Mouse (Mus musculus): ENCODE data around the gene Ankef1. TPM values are rescaled to one million over a fixed set of nuclear protein-coding genes. Genes with fewer than 3 reads are reported as not detected.

Gene Ankef1
- polyA plus RNA-seq, 1 experiment from 2014 or later = 1.4 TPM

GRCm38 (mm10) chr2:136562336-136562735 is 60.6 kb downstream of the Ankef1 start:
- Histone ChIP-seq H3K4me1 (ENCODE audit: control insufficient read depth, insufficient read depth, low read length) (no peaks in the 10 kb centered on the region), H3K27ac (ENCODE audit: low read length) (no peak overlapping the region), H3K9me3 (replicated peaks; ENCODE audit: control insufficient read depth, low read length, poor library complexity, severe bottlenecking) (no peaks in the 10 kb centered on the region), H3K27me3 (ENCODE audit: control insufficient read depth, insufficient read depth, low read depth, low read length) (no peaks in the 10 kb centered on the region), H3K9ac (ENCODE audit: low read depth, low read length) (no peak overlapping the region), H3K4me3 (ENCODE audit: low read depth, low read length) (no peak overlapping the region), H3K36me3 (ENCODE audit: control insufficient read depth, insufficient read depth, low read length) (no peaks in the 10 kb centered on the region), H3K4me2 (ENCODE audit: low read length) (no peak overlapping the region)
- no peak for ATAC-seq
- 94% methylated on average over 1 of the region's 1 CpGs for WGBS

DNA sequence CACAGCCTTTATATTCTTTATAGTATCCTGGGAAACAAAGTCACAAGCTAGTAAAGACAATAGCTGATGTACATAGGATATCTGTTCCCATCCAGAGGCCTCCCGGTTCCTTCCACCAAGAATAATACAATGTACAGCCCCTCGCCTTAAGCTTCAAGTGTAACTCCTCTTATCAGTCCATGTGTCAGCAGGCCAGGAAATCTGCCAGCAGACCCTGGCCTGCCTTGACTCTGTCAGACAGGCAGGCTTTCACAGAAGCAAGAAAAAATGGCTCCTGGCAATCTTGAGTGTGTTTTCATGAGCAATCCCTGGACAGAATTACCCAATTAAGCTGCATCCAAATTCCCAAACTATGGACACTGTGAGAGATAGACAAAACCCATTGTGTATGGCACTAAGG is 69.1 kb downstream of the Ankef1 start:
- Histone ChIP-seq H3K9me3 (replicated peaks; ENCODE audit: control insufficient read depth, low read length, poor library complexity, severe bottlenecking) (no peaks in the 10 kb centered on the region), H3K36me3 (ENCODE audit: control insufficient read depth, insufficient read depth, low read length) (no peaks in the 10 kb centered on the region), H3K27ac (ENCODE audit: low read length) (no peak overlapping the region), H3K4me2 (ENCODE audit: low read length) (no peak overlapping the region), H3K27me3 (ENCODE audit: control insufficient read depth, insufficient read depth, low read depth, low read length) (no peaks in the 10 kb centered on the region), H3K4me1 (ENCODE audit: control insufficient read depth, insufficient read depth, low read length) (no peaks in the 10 kb centered on the region), H3K4me3 (ENCODE audit: low read depth, low read length) (no peak overlapping the region), H3K9ac (ENCODE audit: low read depth, low read length) (no peak overlapping the region)
- WGBS = 77% methylated on average over 2 of the region's 2 CpGs
- no peak for ATAC-seq

GRCm38 (mm10) chr2:136582762-136583161 is 81.1 kb downstream of the Ankef1 start:
- Histone ChIP-seq H3K27me3 (ENCODE audit: control insufficient read depth, insufficient read depth, low read depth, low read length) (no peaks in the 10 kb centered on the region), H3K4me2 (ENCODE audit: low read length) (no peak overlapping the region), H3K9me3 (replicated peaks; ENCODE audit: control insufficient read depth, low read length, poor library complexity, severe bottlenecking) (no peaks in the 10 kb centered on the region), H3K9ac (ENCODE audit: low read depth, low read length) (no peak overlapping the region), H3K36me3 (ENCODE audit: control insufficient read depth, insufficient read depth, low read length) (no peaks in the 10 kb centered on the region), H3K4me1 (ENCODE audit: control insufficient read depth, insufficient read depth, low read length) (no peaks in the 10 kb centered on the region), H3K27ac (ENCODE audit: low read length) (no peak overlapping the region), H3K4me3 (ENCODE audit: low read depth, low read length) (no peak overlapping the region)
- 41% methylated on average over 2 of the region's 2 CpGs for WGBS
- ATAC-seq = no peak

GRCm38 (mm10) chr2:136588811-136589210 is 87.1 kb downstream of the Ankef1 start:
- Histone ChIP-seq H3K36me3 (ENCODE audit: control insufficient read depth, insufficient read depth, low read length) (no peaks in the 10 kb centered on the region), H3K4me3 (ENCODE audit: low read depth, low read length) (no peak overlapping the region), H3K27ac (ENCODE audit: low read length) (no peak overlapping the region), H3K9ac (ENCODE audit: low read depth, low read length) (no peak overlapping the region), H3K4me2 (ENCODE audit: low read length) (no peak overlapping the region), H3K27me3 (ENCODE audit: control insufficient read depth, insufficient read depth, low read depth, low read length) (no peaks in the 10 kb centered on the region), H3K4me1 (ENCODE audit: control insufficient read depth, insufficient read depth, low read length) (no peaks in the 10 kb centered on the region), H3K9me3 (replicated peaks; ENCODE audit: control insufficient read depth, low read length, poor library complexity, severe bottlenecking) (no peaks in the 10 kb centered on the region)
- no peak for ATAC-seq
- 29% methylated on average over 2 of the region's 2 CpGs for WGBS

GRCm38 (mm10) chr2:136596451-136596850 is 94.7 kb downstream of the Ankef1 start:
- WGBS = 25% methylated on average over 3 of the region's 3 CpGs
- no peak overlapping the region for H3K4me2 ChIP-seq (ENCODE audit: low read length)
- ATAC-seq = no peak
- H3K27me3 ChIP-seq (ENCODE audit: control insufficient read depth, insufficient read depth, low read depth, low read length) = no peaks in the 10 kb centered on the region
- no peaks in the 10 kb centered on the region for H3K36me3 ChIP-seq (ENCODE audit: control insufficient read depth, insufficient read depth, low read length)
- no peaks in the 10 kb centered on the region for H3K4me1 ChIP-seq (ENCODE audit: control insufficient read depth, insufficient read depth, low read length)
- no peaks in the 10 kb centered on the region for H3K9me3 ChIP-seq (replicated peaks; ENCODE audit: control insufficient read depth, low read length, poor library complexity, severe bottlenecking)
- no peak overlapping the region for H3K27ac ChIP-seq (ENCODE audit: low read length)
- no peak overlapping the region for H3K4me3 ChIP-seq (ENCODE audit: low read depth, low read length)
- H3K9ac ChIP-seq (ENCODE audit: low read depth, low read length) = no peak overlapping the region

DNA sequence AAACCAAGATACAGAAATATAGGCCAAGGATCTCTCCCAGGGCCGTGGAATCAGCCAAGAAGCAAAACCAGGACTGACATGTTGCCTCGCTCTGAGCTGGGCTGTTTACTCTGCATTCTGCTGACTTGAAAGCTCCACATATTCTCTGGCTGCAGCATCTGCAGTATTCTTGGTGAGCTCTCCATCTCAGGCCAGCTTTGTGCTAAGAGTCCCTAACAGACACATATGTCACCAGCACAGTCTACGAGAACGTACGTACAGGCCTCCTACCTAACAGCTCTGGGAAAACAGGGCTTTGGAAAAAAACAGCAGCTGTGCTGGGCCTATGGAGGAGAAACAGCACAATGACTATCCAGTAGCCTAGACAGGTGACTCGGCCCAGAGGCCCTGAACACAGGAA is 97.0 kb downstream of the Ankef1 start:
- no peak overlapping the region for H3K4me3 ChIP-seq (ENCODE audit: low read depth, low read length)
- no peak for ATAC-seq
- no peak overlapping the region for H3K27ac ChIP-seq (ENCODE audit: low read length)
- H3K9me3 ChIP-seq (replicated peaks; ENCODE audit: control insufficient read depth, low read length, poor library complexity, severe bottlenecking) = no peaks in the 10 kb centered on the region
- WGBS = 79% methylated on average over 6 of the region's 6 CpGs
- no peaks in the 10 kb centered on the region for H3K4me1 ChIP-seq (ENCODE audit: control insufficient read depth, insufficient read depth, low read length)
- H3K27me3 ChIP-seq (ENCODE audit: control insufficient read depth, insufficient read depth, low read depth, low read length) = no peaks in the 10 kb centered on the region
- no peaks in the 10 kb centered on the region for H3K36me3 ChIP-seq (ENCODE audit: control insufficient read depth, insufficient read depth, low read length)
- no peak overlapping the region for H3K4me2 ChIP-seq (ENCODE audit: low read length)
- no peak overlapping the region for H3K9ac ChIP-seq (ENCODE audit: low read depth, low read length)

DNA sequence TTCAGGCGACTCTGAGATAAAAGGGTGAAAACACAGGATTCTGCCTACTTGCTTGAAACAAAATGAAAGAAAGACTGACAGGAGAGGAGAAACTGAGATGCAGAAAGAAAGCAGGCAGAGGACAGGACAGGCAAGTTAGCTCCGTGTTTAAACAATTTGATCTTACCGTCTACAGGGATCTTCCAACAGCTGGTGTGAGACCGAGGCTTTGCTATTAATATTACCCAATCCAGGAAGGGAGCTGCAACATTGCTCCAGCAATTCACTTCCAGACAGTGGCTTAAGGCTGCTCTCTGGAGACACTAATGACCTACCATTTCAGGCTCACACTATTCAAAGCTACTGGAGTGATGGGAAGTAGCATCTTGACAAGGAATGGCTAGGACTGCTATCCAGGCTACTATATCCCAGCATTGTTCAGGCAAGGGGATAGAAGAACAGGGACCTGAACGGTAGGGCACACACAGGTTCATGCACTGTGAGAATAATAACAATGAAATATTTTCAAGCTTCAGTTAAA is 99.0 kb downstream of the Ankef1 start:
- H3K4me1 ChIP-seq (ENCODE audit: control insufficient read depth, insufficient read depth, low read length) = no peaks in the 10 kb centered on the region
- WGBS = 83% methylated on average over 5 of the region's 5 CpGs
- no peaks in the 10 kb centered on the region for H3K36me3 ChIP-seq (ENCODE audit: control insufficient read depth, insufficient read depth, low read length)
- no peaks in the 10 kb centered on the region for H3K27me3 ChIP-seq (ENCODE audit: control insufficient read depth, insufficient read depth, low read depth, low read length)
- no peak overlapping the region for H3K4me3 ChIP-seq (ENCODE audit: low read depth, low read length)
- no peak for ATAC-seq
- no peak overlapping the region for H3K27ac ChIP-seq (ENCODE audit: low read length)
- H3K9me3 ChIP-seq (replicated peaks; ENCODE audit: control insufficient read depth, low read length, poor library complexity, severe bottlenecking) = no peaks in the 10 kb centered on the region
- H3K9ac ChIP-seq (ENCODE audit: low read depth, low read length) = no peak overlapping the region
- no peak overlapping the region for H3K4me2 ChIP-seq (ENCODE audit: low read length)

DNA sequence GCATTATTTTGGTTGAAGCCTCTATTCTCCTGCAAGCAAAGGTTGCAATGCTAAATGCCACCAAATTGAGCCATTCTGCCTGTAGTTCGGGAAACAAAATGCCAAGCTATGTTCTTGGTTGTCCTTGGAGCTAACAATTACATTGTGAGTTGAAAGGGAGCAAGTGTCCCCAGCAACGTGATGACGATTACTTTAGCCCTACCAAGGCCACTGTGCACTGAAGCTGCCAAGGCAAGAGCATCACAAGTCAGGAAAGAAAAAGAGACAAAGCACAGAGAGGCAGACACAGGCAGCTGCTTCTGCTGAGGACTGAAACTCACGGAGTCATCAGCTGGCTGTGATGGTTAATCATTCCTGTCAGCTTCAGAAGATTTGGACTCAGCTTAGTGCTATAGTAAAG is 99.5 kb downstream of the Ankef1 start:
- H3K36me3 ChIP-seq (ENCODE audit: control insufficient read depth, insufficient read depth, low read length) = no peaks in the 10 kb centered on the region
- no peaks in the 10 kb centered on the region for H3K4me1 ChIP-seq (ENCODE audit: control insufficient read depth, insufficient read depth, low read length)
- H3K9me3 ChIP-seq (replicated peaks; ENCODE audit: control insufficient read depth, low read length, poor library complexity, severe bottlenecking) = no peaks in the 10 kb centered on the region
- H3K4me3 ChIP-seq (ENCODE audit: low read depth, low read length) = no peak overlapping the region
- H3K27me3 ChIP-seq (ENCODE audit: control insufficient read depth, insufficient read depth, low read depth, low read length) = no peaks in the 10 kb centered on the region
- no peak overlapping the region for H3K27ac ChIP-seq (ENCODE audit: low read length)
- H3K9ac ChIP-seq (ENCODE audit: low read depth, low read length) = no peak overlapping the region
- no peak for ATAC-seq
- no peak overlapping the region for H3K4me2 ChIP-seq (ENCODE audit: low read length)
- WGBS = 65% methylated on average over 4 of the region's 4 CpGs
